Mouse (Mus musculus) layer of hippocampus, postnatal 14 days (tissue): ENCODE results near the gene Clstn2. TPM values are rescaled to one million over a fixed set of nuclear protein-coding genes. Genes with fewer than 3 reads are reported as not detected.
A peak's percentile ranks its signal among the peaks of the same experiment; 100 is the strongest.

Experiments
- DNase-seq, 2 experiments: peaks; one replicate each; pipeline ENCODE4 v3.0.0; 2021 to 2022; ENCODE audit warnings: low spot score in 2 of 2, mixed read lengths in 1 of 2
- total RNA-seq, 2 experiments: library from RNA; stranded (reverse); gene quantifications; 2 replicates each; pipeline ENCODE4 v1.2.3; 2021

Clstn2 gene
- total RNA-seq, 2 experiments from 2014 or later = 152 to 159 TPM

- DNase-seq = no peak
These were observed 429.3 kb downstream of the Clstn2 start for GRCm38 (mm10) chr9:97603729-97604128.

GRCm38 (mm10) chr9:97602476-97602875, 430.5 kb downstream of the Clstn2 start:
- no peak for DNase-seq

- DNase-seq = no peak
These were observed 434.0 kb downstream of the Clstn2 start for GRCm38 (mm10) chr9:97599006-97599405.

- no peak for DNase-seq
These were observed 442.3 kb downstream of the Clstn2 start for GRCm38 (mm10) chr9:97590712-97591111.

- peak; percentile 55 to 80 for DNase-seq
These were observed 462.1 kb downstream of the Clstn2 start for GRCm38 (mm10) chr9:97570881-97571280.

GRCm38 (mm10) chr9:97563121-97563520, 469.9 kb downstream of the Clstn2 start:
- DNase-seq = peak in 1 of 2 experiments; percentile 29

GRCm38 (mm10) chr9:97544359-97544758, 488.6 kb downstream of the Clstn2 start:
- DNase-seq = no peak

- DNase-seq = no peak
These were observed 491.6 kb downstream of the Clstn2 start for GRCm38 (mm10) chr9:97541419-97541818.

GRCm38 (mm10) chr9:97538075-97538779, 494.8 kb downstream of the Clstn2 start:
- no peak for DNase-seq

- DNase-seq = peak; percentile 48 to 81
These were observed 498.8 kb downstream of the Clstn2 start for GRCm38 (mm10) chr9:97534196-97534595.

- peak in 1 of 2 experiments; percentile 52 for DNase-seq
These were observed 499.7 kb downstream of the Clstn2 start for GRCm38 (mm10) chr9:97533306-97533705.

GRCm38 (mm10) chr9:97532536-97532935, 500.4 kb downstream of the Clstn2 start:
- no peak for DNase-seq

- no peak for DNase-seq
These were observed 505.1 kb downstream of the Clstn2 start for GRCm38 (mm10) chr9:97527926-97528325.

- no peak for DNase-seq
These were observed 505.7 kb downstream of the Clstn2 start for GRCm38 (mm10) chr9:97527276-97527675.

GRCm38 (mm10) chr9:97525563-97525962, 507.4 kb downstream of the Clstn2 start:
- no peak for DNase-seq

- no peak for DNase-seq
These were observed 508.1 kb downstream of the Clstn2 start for GRCm38 (mm10) chr9:97524861-97525260.

- DNase-seq = no peak
These were observed 512.2 kb downstream of the Clstn2 start for GRCm38 (mm10) chr9:97520771-97521170.

- DNase-seq = peak in 1 of 2 experiments; percentile 21
These were observed 516.0 kb downstream of the Clstn2 start for GRCm38 (mm10) chr9:97517006-97517405.

GRCm38 (mm10) chr9:97514639-97515038, 518.3 kb downstream of the Clstn2 start:
- peak in 1 of 2 experiments; percentile 58 for DNase-seq

- no peak for DNase-seq
These were observed 520.6 kb downstream of the Clstn2 start for GRCm38 (mm10) chr9:97512282-97512850.

GRCm38 (mm10) chr9:97501416-97501815, 531.6 kb downstream of the Clstn2 start:
- no peak for DNase-seq

- DNase-seq = no peak
These were observed 537.9 kb downstream of the Clstn2 start for GRCm38 (mm10) chr9:97495056-97495455.

- DNase-seq = no peak
These were observed 541.4 kb downstream of the Clstn2 start for GRCm38 (mm10) chr9:97491626-97492025.
